Mouse (Mus musculus) lung, adult 2 months (tissue): ENCODE results near the gene 4931428L18Rik.

Experiments
- CTCF ChIP-seq: fragments of 200-500 bp; IDR thresholded peaks from 2 replicates; pipeline ENCODE4 v1.5.1; 2011; ENCODE audit warnings: mild to moderate bottlenecking, low read length, control low read depth; ENCODE audit not compliant: insufficient read depth
- POLR2A ChIP-seq: fragments of 200-500 bp; IDR thresholded peaks from 2 replicates; pipeline ENCODE4 v1.6.1; 2011; ENCODE audit warnings: low read depth, mild to moderate bottlenecking, control low read depth, low read length, borderline replicate concordance; ENCODE audit errors: extremely low read depth

DNA sequence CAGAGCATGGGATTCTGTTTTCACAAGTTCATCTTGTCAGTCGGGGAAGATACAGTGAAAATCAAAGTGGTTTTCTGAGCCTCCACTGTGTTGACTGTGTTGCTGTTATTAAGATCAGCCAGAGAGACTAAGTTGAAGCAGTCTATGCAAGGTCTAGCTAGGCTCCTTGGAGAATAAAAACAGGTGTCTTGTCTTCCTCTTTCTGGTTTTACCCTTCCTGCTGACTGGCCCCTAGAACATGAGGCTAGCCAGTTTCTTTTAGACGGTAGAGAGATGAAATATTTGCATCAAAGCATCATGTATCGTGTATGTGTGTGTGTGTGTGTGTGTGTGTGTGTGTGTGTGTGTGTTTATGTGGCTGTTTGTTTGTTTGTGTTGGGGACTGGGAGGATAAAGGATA, 16.7 kb downstream of the 4931428L18Rik start:
- TF ChIP-seq POLR2A (no peak), CTCF (no peak)
